8 mouse cellular contexts compared by ENCODE assay signal in genomic region chr10:75032395-75032794, GRCm38 (mm10). TPM values are rescaled to one million over a fixed set of nuclear protein-coding genes. Genes with fewer than 3 reads are reported as not detected.
A peak's percentile ranks its signal among the peaks of the same experiment; 100 is the strongest.
DNase-seq lines count a peak whose midpoint lies in the region; ATAC-seq and TF ChIP-seq lines count a peak whose summit lies in the region.

Rsph14 (minus strand) TSS chr10:75032586.

- H3K9ac ChIP-seq in heart, adult 2 months (ENCODE audit: low read depth, low read length): no peak within 1 kb of the TSS

- DNase-seq in heart, adult 2 months: peak; percentile 75 to 80
- no peak for DNase-seq in heart, embryonic 10.5 days (ENCODE audit: low spot score)
- peak; percentile 75 for DNase-seq in embryo, embryonic 10 days (ENCODE audit: low spot score)
- DNase-seq in gastrocnemius, postnatal 10 days: peak; percentile 76
- DNase-seq in kidney, postnatal 25 days: peak; percentile 93 to 94
- DNase-seq in lung, adult 18-20 months: peak; percentile 74 to 80
- peak; percentile 59 for DNase-seq in ovary, postnatal 14 days (ENCODE audit: low spot score)

- H3K27ac ChIP-seq in heart, adult 2 months: no peak within 1 kb of the TSS
- H3K27ac ChIP-seq in heart, embryonic 10.5 days: no peak within 1 kb of the TSS

- no peaks in the 10 kb centered on the region for H3K36me3 ChIP-seq in heart, adult 2 months (ENCODE audit: control insufficient read depth, insufficient read depth, low read length)
- no peaks in the 10 kb centered on the region for H3K36me3 ChIP-seq in heart, embryonic 10.5 days

- intact Hi-C loops in heart, adult 2 months (cut with DNase I): no loop called here

- no peak within 1 kb of the TSS for H3K4me3 ChIP-seq in heart, adult 2 months
- no peak within 1 kb of the TSS for H3K4me3 ChIP-seq in heart, embryonic 10.5 days

- 0 out of 2 replicates have a peak, but pooled peaks cover 1% of the 10 kb centered on the region for H3K4me1 ChIP-seq in heart, adult 2 months (ENCODE audit: control insufficient read depth, insufficient read depth, low read length)
- H3K4me1 ChIP-seq in heart, embryonic 10.5 days: peaks cover 11% of the 10 kb centered on the region

- no peak for TF ChIP-seq CTCF in heart, adult 2 months (IDR thresholded peaks at IDR 0.05)

- ATAC-seq in monocyte, adult 5-6 weeks (replicated peaks; ENCODE audit: insufficient number of reproducible peaks, low FRiP score, low TSS enrichment, poor library complexity, severe bottlenecking): no peak

- WGBS in heart, adult 2 months: 25% methylated on average over 10 of the region's 10 CpGs
- WGBS in heart, embryonic 10.5 days: 40% methylated on average over 10 of the region's 10 CpGs

- no peaks in the 10 kb centered on the region; the same call in 1 of the 2 replicates for H3K27me3 ChIP-seq in heart, adult 2 months (ENCODE audit: control insufficient read depth, insufficient read depth, low read length)
- no peaks in the 10 kb centered on the region for H3K27me3 ChIP-seq in heart, embryonic 10.5 days (ENCODE audit: insufficient read depth, poor library complexity, severe bottlenecking)

- TF ChIP-seq EP300 in heart, adult 2 months (IDR thresholded peaks at IDR 0.05; ENCODE audit: insufficient read depth, low read depth, low read length): no peak

- TF ChIP-seq POLR2A in heart, adult 2 months (IDR thresholded peaks at IDR 0.05; ENCODE audit: insufficient read depth, low read depth, low read length): no peak

- H3K79me2 ChIP-seq in heart, adult 2 months (replicated peaks; ENCODE audit: control insufficient read depth, insufficient read depth, low read length): no peaks in the 10 kb centered on the region

- no peaks in the 10 kb centered on the region for H3K9me3 ChIP-seq in heart, embryonic 10.5 days

RNA-seq across cellular contexts. Expression of gene Rsph14, which starts in this region (rescaled TPM):
- total RNA-seq in heart, adult 2 months (2021): not detected
- polyA plus RNA-seq in heart, adult 2 months (2012; rRNA removed): 0.86 TPM in 1 of 2 replicates, not detected in the other
- not detected in 2 replicates for polyA plus RNA-seq in heart, embryonic 10.5 days (2016; fragmentation: Nextera tagmentation; extraction: Ambion mirVana)
- not detected for total RNA-seq in gastrocnemius, postnatal 10 days (2021)
- not detected in 3 replicates for total RNA-seq in monocyte, adult 5-6 weeks (2017)

Comparison
In these comparisons a context has a peak if more than half of its experiments do, and no peak if none do; other contexts are left out.
1. Peak in DNase-seq in heart, adult 2 months; RNA of the gene not detected or under 1 TPM.
2. Peak in DNase-seq in gastrocnemius, postnatal 10 days; RNA of the gene not detected or under 1 TPM.